Mouse (Mus musculus) CH12.LX (cell line): ENCODE data around the gene Pdzd2. TPM values are rescaled to one million over a fixed set of nuclear protein-coding genes. Genes with fewer than 3 reads are reported as not detected.

Experiments used
- DNase-seq: peaks from one replicate; pipeline ENCODE4 v3.0.0-alpha.2; 2013; ENCODE audit errors: extremely low read depth
- H3K27ac ChIP-seq: 2 replicates; pipeline ENCODE4 v1.5.1; 2012; ENCODE audit warnings: low read depth, mild to moderate bottlenecking, control low read depth, moderate library complexity; ENCODE audit not compliant: insufficient read depth
- H3K27me3 ChIP-seq: replicated peaks from 2 replicates; pipeline ENCODE3; 2012; ENCODE audit warnings: inconsistent platforms
- H3K36me3 ChIP-seq, 2 experiments: replicated peaks in 1 of 2; 2 replicates each; pipeline versions ENCODE3 to v1.6.1; 2012; ENCODE audit warnings: inconsistent platforms in 1 of 2, low read length in 1 of 2, mild to moderate bottlenecking in 1 of 2, mixed read lengths in 1 of 2, moderate library complexity in 1 of 2; ENCODE audit not compliant: control insufficient read depth in 1 of 2, insufficient read depth in 1 of 2
- H3K4me1 ChIP-seq, 2 experiments: 2 replicates each; pipeline ENCODE4 v1.6.1; 2012; ENCODE audit warnings: inconsistent platforms in 1 of 2, moderate library complexity in 1 of 2; ENCODE audit not compliant: insufficient read depth in 2 of 2, control insufficient read depth in 1 of 2
- H3K4me2 ChIP-seq: 2 replicates; pipeline ENCODE4 v1.6.1; 2012; ENCODE audit warnings: low read depth, mild to moderate bottlenecking, control low read depth; ENCODE audit not compliant: poor library complexity, insufficient read depth, severe bottlenecking
- H3K4me3 ChIP-seq, 3 experiments: fragments of 150-350 bp in 1 of 3; sonication (generic) in 1 of 3; replicated peaks in 1 of 3; 2 replicates each; pipeline versions ENCODE3 to v1.5.1; 2011 to 2012; ENCODE audit warnings: low read depth in 2 of 3, low read length in 2 of 3, mild to moderate bottlenecking in 2 of 3, moderate library complexity in 2 of 3, control low read depth in 1 of 3, improper control_type of control experiment in 1 of 3, inconsistent platforms in 1 of 3, mixed read lengths in 1 of 3; ENCODE audit not compliant: poor library complexity in 1 of 3
- H3K79me2 ChIP-seq: replicated peaks from 2 replicates; pipeline ENCODE4 v1.6.1; 2012; ENCODE audit warnings: mild to moderate bottlenecking, moderate library complexity; ENCODE audit not compliant: control insufficient read depth, poor library complexity, insufficient read depth, severe bottlenecking; ENCODE audit errors: extremely low read depth
- H3K9ac ChIP-seq: 2 replicates; pipeline ENCODE4 v1.6.1; 2012; ENCODE audit warnings: low read depth, mild to moderate bottlenecking, control low read depth, moderate library complexity; ENCODE audit not compliant: insufficient read depth
- H3K9me3 ChIP-seq: replicated peaks from 2 replicates; pipeline ENCODE3; 2012; ENCODE audit warnings: low read length, inconsistent platforms, mixed read lengths
- CHD2 ChIP-seq: IDR thresholded peaks from 2 replicates; pipeline ENCODE4 v1.6.1; 2011; ENCODE audit warnings: low read length, improper control_type of control experiment
- CTCF ChIP-seq, 2 experiments: IDR thresholded peaks in 1 of 2; conservative IDR thresholded peaks in 1 of 2; 2 replicates each; pipeline ENCODE4 v1.5.1; 2011 to 2012; ENCODE audit warnings: low read depth in 2 of 2, low read length in 2 of 2, improper control_type of control experiment in 1 of 2, inconsistent platforms in 1 of 2, mild to moderate bottlenecking in 1 of 2, moderate library complexity in 1 of 2
- IRF4 ChIP-seq: IDR thresholded peaks from 2 replicates; pipeline ENCODE4 v1.6.1; 2014; ENCODE audit warnings: low read depth, mild to moderate bottlenecking, inconsistent platforms, low read length, improper control_type of control experiment
- JUN ChIP-seq: IDR thresholded peaks from 2 replicates; pipeline ENCODE4 v1.6.1; 2011; ENCODE audit warnings: low read depth, mild to moderate bottlenecking, low read length, improper control_type of control experiment, moderate library complexity; ENCODE audit not compliant: insufficient read depth
- KAT2A ChIP-seq: IDR thresholded peaks from 2 replicates; pipeline ENCODE4 v1.6.1; 2012; ENCODE audit warnings: low read length, improper control_type of control experiment, inconsistent platforms; ENCODE audit not compliant: insufficient replicate concordance
- MAZ ChIP-seq: IDR thresholded peaks from 2 replicates; pipeline ENCODE4 v1.6.1; 2012; ENCODE audit warnings: low read depth, mild to moderate bottlenecking, inconsistent platforms, low read length, improper control_type of control experiment, moderate library complexity
- MXI1 ChIP-seq: IDR thresholded peaks from 2 replicates; pipeline ENCODE4 v1.6.1; 2011; ENCODE audit warnings: mild to moderate bottlenecking, low read depth, low read length, improper control_type of control experiment
- NELFE ChIP-seq: IDR thresholded peaks from 2 replicates; pipeline ENCODE4 v1.6.1; 2011; ENCODE audit warnings: low read depth, low read length, improper control_type of control experiment
- NRF1 ChIP-seq: IDR thresholded peaks from 2 replicates; pipeline ENCODE4 v1.6.1; 2014; ENCODE audit warnings: low read depth, mild to moderate bottlenecking, inconsistent platforms, low read length, improper control_type of control experiment, moderate library complexity
- POLR2A ChIP-seq: IDR thresholded peaks from 2 replicates; pipeline ENCODE4 v1.6.1; 2011; ENCODE audit warnings: low read depth, mild to moderate bottlenecking, improper control_type of control experiment, low read length
- SMC3 ChIP-seq: IDR thresholded peaks from 2 replicates; pipeline ENCODE4 v1.6.1; 2011; ENCODE audit warnings: low read depth, low read length, improper control_type of control experiment
- USF1 ChIP-seq: IDR thresholded peaks from 2 replicates; pipeline ENCODE4 v1.6.1; 2014; ENCODE audit warnings: low read depth, mild to moderate bottlenecking, inconsistent platforms, low read length, improper control_type of control experiment
- USF2 ChIP-seq: conservative IDR thresholded peaks from 2 replicates; pipeline ENCODE4 v1.6.1; 2011; ENCODE audit warnings: low read depth, low read length, improper control_type of control experiment
- ZC3H11A ChIP-seq: IDR thresholded peaks from 2 replicates; pipeline ENCODE4 v1.6.1; 2012; ENCODE audit warnings: low read depth, mild to moderate bottlenecking, inconsistent platforms, low read length, improper control_type of control experiment
- ZKSCAN1 ChIP-seq: IDR thresholded peaks from 2 replicates; pipeline ENCODE4 v1.6.1; 2012; ENCODE audit warnings: low read depth, inconsistent platforms, low read length, improper control_type of control experiment, borderline replicate concordance
- ZNF384 ChIP-seq: IDR thresholded peaks from 2 replicates; pipeline ENCODE4 v1.6.1; 2012; ENCODE audit warnings: low read depth, low read length, improper control_type of control experiment, inconsistent platforms
- dilution Hi-C: fragments of 300-500 bp; cut with MboI; formaldehyde crosslinking; loops from 2 replicates; pipeline ENCODE4 v1.14.3; 2020; ENCODE audit warnings: low sequenced_read_pairs; ENCODE audit not compliant: extremely low pct_unique_long_range_greater_than_20kb, extremely low pct_ligation_motif_present
- in situ Hi-C: fragments of 300-500 bp; cut with MboI; formaldehyde crosslinking; loops from 3 replicates; pipeline ENCODE4 v1.14.3; 2019; ENCODE audit warnings: low sequenced_read_pairs, low pct_ligation_motif_present, low pct_unique_long_range_greater_than_20kb, mixed read lengths
- polyA plus RNA-seq: library from polyadenylated mRNA; unstranded; fragments of >175 nt; gene quantifications from 2 replicates; pipeline ENCODE4 v1.2.1, GENCODE M21; 2012; ENCODE audit warnings: low read depth; ENCODE audit not compliant: insufficient read length
- total RNA-seq, 2 experiments: library from RNA; depleted of rRNA; stranded (reverse); fragments of 300-350 nt in 1 of 2; fragments of >200 nt in 1 of 2; gene quantifications; 2 replicates each; pipeline ENCODE4 v1.2.3; 2012 to 2014

Gene Pdzd2
- total and polyA plus RNA-seq, 3 experiments, result 0.04 to 0.24 (median 0.17) TPM

DNA sequence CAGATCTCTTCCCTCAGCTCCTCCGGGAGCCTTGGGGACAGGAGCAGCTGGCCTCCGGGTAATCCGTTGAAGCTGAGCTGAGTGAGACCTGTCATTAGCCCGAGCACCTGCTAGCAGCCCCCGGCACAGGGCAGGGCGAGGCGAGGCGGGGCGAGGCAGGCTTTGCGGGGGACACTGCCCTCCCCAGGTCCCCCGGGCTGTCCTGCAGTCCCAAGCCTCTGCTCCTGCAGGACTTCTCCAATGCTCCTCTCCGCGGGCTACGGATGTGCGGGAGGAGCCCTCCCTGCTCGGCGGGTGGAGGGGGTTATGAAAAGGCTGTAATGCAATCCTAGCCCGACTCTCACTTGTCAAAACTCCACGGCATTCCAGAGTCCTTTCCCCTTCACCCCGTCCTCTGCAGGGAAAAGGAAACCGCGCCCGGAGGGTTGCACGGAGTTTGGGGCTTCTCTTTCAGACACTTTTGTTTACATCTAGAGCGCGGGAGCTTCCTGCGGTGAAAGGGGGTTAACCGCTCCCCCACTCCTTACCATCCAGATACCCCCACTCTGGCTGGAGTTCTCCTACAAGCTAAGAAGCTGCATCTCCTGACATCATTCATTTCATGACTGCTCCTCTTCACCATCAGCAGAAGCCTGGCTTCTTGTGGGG lies 190.3 kb downstream of the Pdzd2 start:
- TF ChIP-seq CTCF (conservative IDR thresholded peaks at IDR 0.05 in 1 of 2, IDR thresholded peaks at IDR 0.05 in 1 of 2; ENCODE audit: low read depth in 2 of 2, low read length in 2 of 2), result no peak
- no peak for TF ChIP-seq JUN
- no peak for TF ChIP-seq USF1
- TF ChIP-seq NELFE, result no peak
- no peak for TF ChIP-seq ZNF384
- no peak for TF ChIP-seq SMC3
- TF ChIP-seq ZKSCAN1, result no peak
- no peak for TF ChIP-seq ZC3H11A
- dilution Hi-C loops, result no loop called here
- H3K27ac ChIP-seq, result no peak overlapping the region
- H3K9me3 ChIP-seq, result no peaks in the 10 kb centered on the region
- no peak overlapping the region for H3K9ac ChIP-seq
- H3K4me2 ChIP-seq, result no peak overlapping the region
- H3K79me2 ChIP-seq, result no peaks in the 10 kb centered on the region
- no peak overlapping the region for H3K4me3 ChIP-seq
- no peak for DNase-seq
- H3K4me1 ChIP-seq, result no peaks in the 10 kb centered on the region
- H3K27me3 ChIP-seq, result no peaks in the 10 kb centered on the region
- H3K36me3 ChIP-seq, result no peaks in the 10 kb centered on the region
- in situ Hi-C loops, result no loop called here

DNA sequence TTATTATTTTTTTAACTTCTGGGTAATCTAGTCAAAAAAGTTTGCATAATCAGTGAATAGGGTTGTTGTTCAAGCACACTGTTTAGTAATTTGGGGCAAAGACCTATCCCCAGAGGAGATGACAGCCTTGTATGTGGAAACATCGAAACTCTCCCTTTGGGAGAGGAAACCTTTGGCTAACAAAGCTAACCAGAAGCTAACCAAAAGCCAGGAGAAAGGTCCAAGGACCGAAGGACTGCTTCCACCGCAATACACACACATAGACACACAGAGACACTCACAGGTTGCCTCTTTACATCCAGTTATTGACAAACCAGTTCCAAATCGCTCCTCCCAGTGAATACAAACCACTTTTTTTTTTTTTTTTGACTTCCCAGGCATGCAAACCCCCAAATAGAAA lies 191.0 kb downstream of the Pdzd2 start:
- Histone ChIP-seq H3K9me3 (no peaks in the 10 kb centered on the region), H3K4me1 (no peaks in the 10 kb centered on the region), H3K4me3 (no peak overlapping the region), H3K27ac (no peak overlapping the region), H3K4me2 (no peak overlapping the region), H3K79me2 (no peaks in the 10 kb centered on the region), H3K9ac (no peak overlapping the region), H3K36me3 (no peaks in the 10 kb centered on the region), H3K27me3 (no peaks in the 10 kb centered on the region)
- in situ Hi-C loops (no loop called here), dilution Hi-C loops (no loop called here)
- DNase-seq, result no peak
- no peak for TF ChIP-seq CHD2
- TF ChIP-seq ZC3H11A, result no peak
- no peak for TF ChIP-seq ZKSCAN1
- no peak for TF ChIP-seq POLR2A
- TF ChIP-seq NRF1, result no peak
- TF ChIP-seq MAZ, result no peak
- TF ChIP-seq KAT2A, result no peak
- no peak for TF ChIP-seq USF2
- TF ChIP-seq IRF4, result no peak
- no peak for TF ChIP-seq MXI1
- no peak for TF ChIP-seq USF1
